Mouse (Mus musculus) T-cell, adult 2 months (primary cell): ENCODE data around the gene Pan3.

Experiments
- DNase-seq: peaks from one replicate; pipeline ENCODE4 v3.0.0; 2022; ENCODE audit warnings: low spot score

Pan3 gene

DNA sequence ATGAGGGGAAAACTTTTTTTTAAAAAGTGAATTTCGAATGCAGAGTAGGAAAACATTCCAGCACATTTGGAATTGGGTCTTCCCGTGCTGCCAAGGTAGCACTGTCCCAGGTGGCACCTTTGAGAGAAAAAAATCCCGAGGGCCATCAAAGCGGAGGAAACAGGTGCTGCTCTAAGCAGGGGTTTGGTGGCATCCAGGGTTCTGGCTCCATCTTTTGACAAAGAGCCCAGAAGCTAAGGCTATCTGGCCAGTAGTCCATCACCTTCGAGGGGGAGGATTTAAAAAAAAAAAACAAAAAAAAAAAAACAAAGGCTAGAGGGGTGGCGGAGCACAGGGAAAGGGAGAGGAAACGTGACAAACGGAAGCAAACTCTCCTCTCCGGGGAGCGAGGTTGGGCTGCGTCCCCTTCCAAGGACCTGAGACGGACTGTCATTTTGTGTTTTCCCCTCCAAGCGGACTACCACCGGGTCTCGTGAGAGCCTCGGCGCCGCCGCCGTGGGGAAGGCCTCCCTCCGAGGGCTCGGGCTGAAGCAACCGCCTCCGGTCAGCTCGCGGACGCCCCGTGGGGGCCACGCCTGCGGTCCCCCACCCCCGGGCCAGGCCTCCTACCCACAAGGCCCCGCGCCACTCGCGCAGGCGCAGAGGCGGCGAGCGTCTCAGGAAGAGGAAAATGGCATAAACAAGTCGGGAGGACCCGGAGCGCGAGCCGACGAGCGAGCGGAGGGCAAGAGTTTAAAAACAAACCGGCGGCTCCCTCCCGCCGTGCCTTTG is at the start of gene Pan3:
Pan3 (plus strand) TSS at position 627 of the 771 bp plus-strand sequence.
- DNase-seq: peak; percentile 91

- DNase-seq: no peak
Measured at GRCm38 (mm10) chr5:147381396-147381795, 48.6 kb upstream of the Pan3 start.

GRCm38 (mm10) chr5:147386865-147387264 is 43.1 kb upstream of the Pan3 start:
- no peak for DNase-seq

- DNase-seq: no peak
Measured at GRCm38 (mm10) chr5:147388376-147389008, 41.5 kb upstream of the Pan3 start.

DNA sequence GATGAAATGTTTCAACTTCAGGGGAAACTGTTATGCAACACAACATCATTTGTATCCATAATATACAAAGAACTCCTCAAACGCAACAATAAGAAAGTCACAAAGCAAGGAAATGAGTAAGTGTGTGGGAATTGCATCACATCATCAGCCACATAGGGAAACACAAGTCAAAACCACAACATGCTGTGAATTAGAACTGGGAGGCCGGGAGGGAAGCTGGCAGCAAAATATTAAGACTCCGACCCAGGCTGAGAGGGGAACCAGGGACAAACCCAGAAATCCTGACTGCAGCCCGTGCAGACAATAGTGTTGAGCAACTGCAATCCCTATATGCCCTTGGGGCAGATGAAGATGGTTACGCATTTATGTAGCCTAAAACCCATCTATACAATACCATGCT is 40.9 kb upstream of the Pan3 start:
- DNase-seq: no peak

DNA sequence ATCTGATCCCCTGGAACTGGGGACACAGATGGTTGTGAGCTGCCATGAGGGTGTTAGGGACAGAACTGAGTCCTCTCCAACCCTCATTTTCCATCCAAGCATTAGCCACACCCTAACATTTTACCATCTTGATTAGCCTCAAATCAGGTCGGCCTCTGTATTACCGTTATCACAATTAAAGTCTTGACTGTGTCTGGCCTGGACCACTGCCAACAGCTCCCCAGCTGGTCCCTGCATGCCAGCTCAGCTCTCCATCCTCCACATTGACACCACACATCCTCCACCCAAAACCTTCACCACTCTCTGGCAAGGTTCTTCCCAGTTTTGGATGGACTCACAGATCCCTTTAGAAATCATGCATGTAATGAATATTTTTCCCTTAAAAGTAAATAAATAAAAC is 39.2 kb upstream of the Pan3 start:
- no peak for DNase-seq

- no peak for DNase-seq
Measured at GRCm38 (mm10) chr5:147392667-147393213, 37.2 kb upstream of the Pan3 start.

DNA sequence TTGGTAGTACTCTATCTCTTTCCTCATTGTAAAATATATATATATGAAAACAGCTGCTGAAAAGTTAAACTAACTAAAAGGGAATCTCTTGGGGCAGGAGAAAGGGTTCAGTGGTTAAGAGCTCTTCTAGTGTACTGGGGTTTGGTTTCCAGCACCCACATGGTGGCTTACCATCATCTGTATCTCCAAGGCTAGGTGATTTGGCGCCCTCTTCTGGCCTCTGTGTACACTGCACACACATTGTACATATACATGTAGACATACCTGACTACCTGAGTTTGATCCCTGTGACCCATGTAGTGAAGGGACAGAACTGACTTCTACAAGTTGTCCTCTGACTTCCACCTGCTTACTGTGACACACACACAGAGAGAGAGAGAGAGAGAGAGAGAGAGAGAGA is 34.9 kb upstream of the Pan3 start:
- no peak for DNase-seq

- peak; percentile 13 for DNase-seq
Measured at GRCm38 (mm10) chr5:147399843-147400504, 30.0 kb upstream of the Pan3 start, which contains the start of gene Flt3. Gene Flt3, minus strand, starts transcription at chr5:147400489.

DNA sequence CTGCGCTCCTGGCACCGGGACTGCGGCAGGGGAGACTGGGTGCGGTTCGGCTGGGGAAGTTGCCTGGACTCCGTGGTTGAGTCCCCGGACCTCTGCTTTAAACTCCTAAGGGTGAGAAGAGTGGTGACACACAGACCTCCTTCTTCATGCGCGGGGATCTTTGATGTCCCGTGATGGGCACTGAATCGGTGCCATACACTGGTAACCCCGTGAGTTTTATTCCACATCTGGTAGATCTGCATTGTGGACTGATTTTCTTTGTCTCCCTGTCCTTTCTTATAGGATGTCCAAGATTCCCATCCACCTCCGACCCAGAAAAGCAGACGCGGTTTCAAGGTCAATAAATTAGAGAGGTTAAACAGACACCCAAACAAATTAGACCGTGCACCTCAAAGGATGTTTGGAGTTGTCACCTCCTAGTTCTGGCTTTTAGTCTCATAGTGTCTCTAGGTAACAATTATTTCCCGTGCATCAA is 29.4 kb upstream of the Pan3 start:
- DNase-seq: no peak

DNA sequence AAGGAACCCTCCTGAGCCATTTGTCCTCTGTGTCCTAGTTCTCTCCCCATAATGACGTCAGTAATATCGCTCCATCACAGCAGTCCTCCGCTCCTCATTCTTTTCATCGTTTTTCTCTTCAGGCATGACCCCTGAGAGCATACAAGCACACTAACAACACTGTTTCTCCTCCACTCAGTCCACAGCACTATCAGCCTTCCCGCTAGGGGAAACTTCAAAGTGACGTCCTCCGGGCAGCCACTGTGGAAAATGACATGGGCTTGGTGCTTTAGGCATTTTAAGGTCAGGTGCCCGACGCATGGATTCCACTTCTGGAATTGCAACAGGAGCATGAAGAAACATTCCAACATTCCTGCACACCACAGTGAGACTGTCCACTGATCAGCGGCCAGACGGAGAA is 28.9 kb upstream of the Pan3 start:
- no peak for DNase-seq

DNA sequence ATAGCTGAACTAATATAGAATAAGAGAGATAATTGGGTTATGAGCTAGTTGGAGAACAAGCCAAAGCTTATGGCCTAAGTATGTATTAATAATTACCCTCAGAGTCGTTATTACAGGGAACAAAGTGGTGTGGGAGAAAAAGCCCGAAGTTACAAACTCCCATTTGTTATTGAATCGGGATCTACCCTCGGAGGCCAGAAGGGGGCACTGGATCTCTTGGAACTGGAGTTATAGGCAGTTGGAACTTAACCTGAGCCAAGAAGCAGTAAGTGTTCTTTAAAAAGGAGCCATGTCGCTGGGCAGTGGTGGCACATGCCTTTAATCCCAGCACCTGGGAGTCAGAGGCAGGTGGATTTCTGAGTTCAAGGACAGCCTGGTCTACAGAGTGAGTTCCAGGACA is 27.5 kb upstream of the Pan3 start:
- DNase-seq: no peak

DNA sequence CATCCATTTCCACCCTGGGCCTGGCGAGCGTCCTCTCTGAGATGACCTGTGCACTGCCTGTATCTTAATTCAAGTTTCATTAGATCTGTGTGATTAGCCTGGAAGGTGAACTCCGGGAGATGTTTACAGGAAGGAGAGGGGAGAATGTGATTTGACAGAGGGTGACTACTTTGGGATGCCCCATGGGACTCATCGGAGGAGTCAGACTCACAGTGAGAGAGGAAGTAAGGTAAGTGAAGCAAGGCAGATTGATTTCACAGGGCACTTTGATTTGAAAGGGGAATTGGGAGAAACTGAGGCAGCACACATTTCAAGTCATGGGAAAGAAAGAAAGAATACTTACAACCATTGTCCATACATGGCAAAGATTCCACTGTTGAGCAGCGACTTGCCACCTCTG is 23.8 kb upstream of the Pan3 start:
- no peak for DNase-seq

- DNase-seq: no peak
Measured at GRCm38 (mm10) chr5:147408731-147409130, 21.2 kb upstream of the Pan3 start.

- no peak for DNase-seq
Measured at GRCm38 (mm10) chr5:147410585-147410984, 19.4 kb upstream of the Pan3 start.

DNA sequence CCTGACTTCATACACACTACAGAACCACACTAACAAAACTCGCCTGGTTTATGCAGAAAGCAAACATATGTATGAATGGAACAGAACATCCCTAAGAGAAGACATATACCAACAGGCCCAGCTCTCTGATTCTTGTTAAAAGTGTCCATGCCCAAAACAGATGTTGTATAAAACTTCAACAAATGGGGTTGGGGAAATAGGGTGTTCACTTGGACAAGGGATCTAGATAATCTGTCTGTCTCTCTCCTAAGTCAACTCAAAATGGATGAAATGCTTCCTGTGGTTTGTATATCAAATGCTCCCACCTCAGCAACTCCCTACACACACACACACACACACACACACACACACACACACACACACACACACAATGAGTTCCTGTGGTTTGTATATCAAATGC is 12.0 kb upstream of the Pan3 start:
- no peak for DNase-seq

DNA sequence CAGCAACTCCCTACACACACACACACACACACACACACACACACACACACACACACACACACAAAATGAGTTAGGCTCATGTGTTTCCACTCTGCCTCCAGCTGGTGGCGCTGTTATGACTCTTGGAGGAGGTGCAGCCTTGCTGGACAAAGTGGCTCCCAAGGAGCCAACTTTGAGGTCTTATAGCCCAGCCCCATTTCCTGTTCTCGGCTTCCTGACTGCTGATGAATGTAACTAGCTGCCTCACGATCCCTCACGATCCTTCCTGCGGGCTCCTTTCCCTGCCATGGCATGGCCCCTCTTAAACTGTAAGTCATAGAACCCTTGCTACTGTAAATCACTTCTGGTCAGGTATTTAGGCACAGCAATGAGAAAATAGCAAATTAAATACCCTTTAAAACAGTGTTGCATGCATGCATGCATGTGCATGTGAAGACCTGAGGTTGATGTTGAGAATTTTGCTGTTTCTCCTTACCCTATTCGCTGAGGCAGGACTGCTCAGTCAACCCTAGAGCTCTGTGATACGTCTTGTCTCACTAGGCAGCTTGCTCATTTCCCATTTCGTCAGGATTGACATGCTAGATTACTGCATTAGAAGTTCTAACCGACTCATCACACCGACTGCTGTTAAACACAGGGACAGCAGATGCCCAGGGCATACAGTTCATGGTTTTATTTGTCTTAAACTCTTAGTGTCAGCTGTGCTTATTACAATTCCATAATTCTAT is 11.4 kb upstream of the Pan3 start:
- peak; percentile 82 for DNase-seq

GRCm38 (mm10) chr5:147423612-147424011 is 6.3 kb upstream of the Pan3 start:
- no peak for DNase-seq

DNA sequence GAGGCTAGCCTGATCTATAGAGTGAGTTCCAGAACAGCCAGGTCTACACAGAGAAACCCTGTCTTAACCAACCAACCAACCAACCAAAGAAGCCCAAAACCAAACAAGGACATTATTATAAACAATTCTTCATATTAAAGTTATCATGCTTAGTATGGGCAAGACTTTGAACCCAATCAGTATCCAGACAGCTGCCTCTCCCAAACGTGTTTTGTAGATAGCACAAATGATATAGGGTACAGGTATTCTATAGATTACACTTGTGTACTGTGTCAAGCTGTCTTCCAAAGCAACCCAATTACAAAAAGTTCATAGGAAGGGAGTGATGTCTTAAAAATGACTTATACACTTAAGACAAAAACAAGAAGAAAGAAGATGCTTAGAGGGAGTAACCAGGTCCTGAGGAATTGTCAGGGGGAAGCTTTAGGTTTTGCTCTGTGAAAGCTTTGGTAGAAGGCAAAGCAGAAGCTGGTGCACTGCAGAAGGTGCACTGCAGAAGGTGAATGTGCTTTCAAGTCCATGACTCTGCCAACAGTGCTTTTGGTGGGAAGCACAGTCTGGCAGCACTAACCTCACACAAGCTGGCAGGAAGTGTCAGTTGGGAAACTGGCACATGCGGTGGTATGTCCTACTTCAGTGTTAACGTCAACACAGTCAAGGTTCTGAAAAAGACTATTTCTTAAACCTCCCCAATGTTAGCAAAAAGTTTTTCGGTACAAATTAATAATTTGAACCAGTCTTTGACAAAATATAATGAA is 3.7 kb upstream of the Pan3 start:
- DNase-seq: no peak

- no peak for DNase-seq
Measured at GRCm38 (mm10) chr5:147430361-147430935, 487 bp downstream of the Pan3 start.
